Mouse (Mus musculus): Measurements from ENCODE around the gene Rbm43. TPM values are rescaled to one million over a fixed set of nuclear protein-coding genes. Genes with fewer than 3 reads are reported as not detected.
"Not testable (repeated sequence)": the region's sequence is repeated elsewhere in the genome, so short reads cannot be mapped to it uniquely, and the experiment has no call there.

The Rbm43 gene
- total RNA-seq, 2 experiments from 2014 or later = 17.8 to 18.2 TPM

DNA sequence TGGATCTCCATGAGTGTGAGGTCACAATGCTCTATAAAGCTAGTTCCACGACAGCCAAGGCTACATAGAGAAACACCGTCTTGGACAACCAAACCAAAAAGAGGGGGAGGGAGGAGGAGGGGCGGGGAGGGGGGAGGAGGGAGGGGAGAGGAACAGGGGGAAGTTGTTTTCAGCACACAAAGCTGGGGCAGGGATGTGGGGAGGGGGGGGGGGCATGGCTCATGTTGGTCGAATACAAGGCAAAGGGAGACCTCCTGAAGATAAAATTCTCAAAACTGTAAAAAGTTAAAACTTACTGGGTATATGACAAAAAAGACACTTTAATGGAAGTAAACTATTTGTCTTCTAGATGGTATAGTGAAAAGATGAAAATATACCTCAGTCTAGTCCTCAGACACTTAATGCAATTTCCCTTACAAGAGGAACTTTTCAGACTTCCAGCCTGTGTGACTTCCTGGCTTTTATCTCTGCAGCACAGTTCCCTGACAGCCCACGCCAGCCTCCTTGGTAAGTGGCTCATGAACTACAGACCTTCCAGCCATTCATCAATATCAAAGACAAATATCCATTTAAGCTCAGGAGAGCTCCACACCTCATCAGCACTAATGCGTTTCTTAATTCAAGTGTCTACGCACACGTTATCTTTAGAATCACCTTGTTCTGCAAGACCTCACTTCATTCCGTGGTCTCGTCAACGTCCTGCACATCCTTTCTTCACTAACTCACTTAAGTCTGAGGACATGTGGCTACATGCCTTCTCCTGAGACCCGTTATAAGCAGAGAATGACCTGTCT is 1.4 kb downstream of the Rbm43 start:
- intact Hi-C loops (cut with DNase I) = no loop called here
- no peak for DNase-seq (ENCODE audit: extremely low spot score in 1 of 2, low spot score in 2 of 2)

DNA sequence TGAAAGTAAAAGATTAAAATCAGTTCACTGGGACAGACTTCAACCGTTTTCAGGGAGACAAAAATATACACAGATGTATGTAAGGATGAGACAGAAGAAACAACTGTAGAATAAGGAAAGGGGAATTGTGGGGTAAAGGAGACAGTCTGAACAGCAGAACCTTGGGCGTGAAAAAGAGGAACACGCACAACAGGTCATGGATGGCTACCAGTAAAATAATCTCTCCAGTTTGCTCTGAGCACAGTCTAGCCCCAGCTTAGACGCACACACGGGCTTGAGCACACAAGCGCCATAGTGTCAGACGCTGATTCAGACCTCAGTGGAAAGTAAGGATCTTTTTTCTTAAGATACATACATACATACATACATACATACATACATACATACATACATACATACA is 3.7 kb downstream of the Rbm43 start:
- DNase-seq (ENCODE audit: extremely low spot score in 1 of 2, low spot score in 2 of 2) = no peak

DNA sequence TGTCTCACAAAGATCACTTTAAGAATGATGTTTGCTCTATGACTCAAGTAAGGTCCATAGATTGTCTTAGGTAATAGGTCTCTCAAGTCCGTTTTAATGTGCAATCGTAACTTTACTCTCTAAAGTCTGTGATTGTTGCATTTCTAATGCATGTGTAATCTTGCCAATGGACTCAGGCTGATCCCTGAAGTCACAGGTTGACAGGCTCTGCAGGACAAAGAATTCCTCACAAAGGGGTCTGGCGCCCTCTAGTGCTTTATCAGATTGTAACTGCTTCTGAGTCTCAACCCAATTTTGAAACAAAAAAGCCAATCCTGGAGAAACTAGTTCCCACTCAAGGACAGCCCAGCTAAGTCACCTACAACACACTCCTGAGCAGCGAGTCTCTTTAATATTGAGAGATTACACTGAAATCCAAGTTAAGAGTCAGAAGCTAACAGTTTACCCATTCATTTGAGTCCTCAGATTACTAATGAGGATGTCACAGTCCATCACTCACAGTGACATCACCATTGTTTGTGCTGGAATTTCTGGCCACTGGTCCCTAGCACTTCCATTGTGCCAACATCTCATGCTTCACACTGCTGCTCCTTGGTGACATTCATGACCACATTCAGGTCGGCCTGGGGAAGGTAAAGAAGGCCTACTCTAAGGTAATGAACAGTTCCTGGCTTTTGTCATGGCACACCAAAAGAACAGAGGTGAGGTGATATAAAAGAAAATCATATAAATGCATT is 19.9 kb downstream of the Rbm43 start:
- intact Hi-C loops (cut with DNase I) = loop anchor here (5.0 kb wide), 2 partner anchors 768 to 1608 kb away; partner anchors contain the start of gene Rnd3

More for the DNA sequence above, 3.7 kb downstream of the Rbm43 start:
- intact Hi-C loops (cut with DNase I) = no loop called here

DNA sequence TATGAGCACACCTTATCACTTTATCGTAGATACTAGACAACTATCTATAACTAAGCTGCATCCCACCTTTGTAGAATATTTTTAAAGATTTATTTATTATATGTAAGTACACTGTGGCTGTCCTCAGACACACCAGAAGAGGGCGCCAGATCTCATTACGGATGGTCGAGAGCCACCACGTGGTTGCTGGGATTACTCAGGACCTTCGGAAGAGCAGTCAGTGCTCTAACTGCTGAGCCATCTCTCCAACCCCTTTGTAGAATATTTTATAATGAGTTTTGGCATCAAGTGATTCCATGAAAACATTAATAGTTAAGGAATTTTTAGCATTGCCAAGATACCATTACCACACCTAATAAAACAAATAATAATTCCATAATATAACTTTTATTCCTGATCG is 20.4 kb downstream of the Rbm43 start:
- no peak for DNase-seq (ENCODE audit: extremely low spot score in 1 of 2, low spot score in 2 of 2)
- intact Hi-C loops (cut with DNase I) = loop anchor here (5.0 kb wide), 1 partner anchor 1607 kb away; no protein-coding TSS in a partner anchor

More for the DNA sequence above, 19.9 kb downstream of the Rbm43 start:
- DNase-seq (ENCODE audit: extremely low spot score in 1 of 2, low spot score in 2 of 2) = peak; percentile 70 to 78

DNA sequence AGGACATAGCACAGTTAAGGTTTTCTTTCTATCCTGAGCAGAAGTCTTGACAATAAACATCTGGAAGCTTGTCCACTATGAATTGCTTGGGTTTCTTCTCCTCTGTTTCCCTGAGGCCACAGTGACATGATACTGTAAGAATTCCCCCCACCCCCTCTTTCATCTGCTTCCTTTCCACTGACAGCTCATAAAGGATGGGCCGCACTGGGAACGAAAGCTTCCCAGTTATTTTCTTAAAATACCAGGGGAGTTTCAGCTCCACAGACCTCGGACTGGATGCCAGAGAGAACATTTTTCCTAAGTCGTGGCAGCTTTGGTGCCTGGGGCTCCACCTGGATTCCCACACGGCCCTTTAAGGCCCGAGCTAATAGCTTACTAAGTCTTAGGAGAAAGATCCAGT is 22.2 kb downstream of the Rbm43 start:
- DNase-seq (ENCODE audit: extremely low spot score in 1 of 2, low spot score in 2 of 2) = no peak
- intact Hi-C loops (cut with DNase I) = loop anchor here (5.0 kb wide), 1 partner anchor 1605 kb away; no protein-coding TSS in a partner anchor

DNA sequence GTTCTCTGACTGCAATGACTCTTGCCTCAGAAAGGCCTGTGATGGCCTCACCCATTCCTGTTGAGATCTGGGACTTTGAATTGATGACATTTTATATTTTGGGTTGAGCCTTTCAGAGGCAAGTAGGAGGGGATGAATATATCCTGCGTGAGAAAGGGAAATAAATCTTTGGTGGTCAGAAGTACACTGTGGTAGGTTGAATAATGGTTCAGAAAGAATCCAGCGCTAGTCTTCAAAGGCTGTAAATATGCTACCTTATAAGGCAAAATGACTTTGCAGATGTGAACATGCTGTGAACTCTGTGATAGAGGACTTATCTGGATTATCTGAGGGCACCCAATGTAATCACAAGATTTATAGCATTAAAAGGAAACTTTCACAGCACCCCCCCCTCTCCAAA is 23.1 kb downstream of the Rbm43 start:
- intact Hi-C loops (cut with DNase I) = loop anchor here (5.0 kb wide), 1 partner anchor 1605 kb away; no protein-coding TSS in a partner anchor
- DNase-seq (ENCODE audit: extremely low spot score in 1 of 2, low spot score in 2 of 2) = no peak

DNA sequence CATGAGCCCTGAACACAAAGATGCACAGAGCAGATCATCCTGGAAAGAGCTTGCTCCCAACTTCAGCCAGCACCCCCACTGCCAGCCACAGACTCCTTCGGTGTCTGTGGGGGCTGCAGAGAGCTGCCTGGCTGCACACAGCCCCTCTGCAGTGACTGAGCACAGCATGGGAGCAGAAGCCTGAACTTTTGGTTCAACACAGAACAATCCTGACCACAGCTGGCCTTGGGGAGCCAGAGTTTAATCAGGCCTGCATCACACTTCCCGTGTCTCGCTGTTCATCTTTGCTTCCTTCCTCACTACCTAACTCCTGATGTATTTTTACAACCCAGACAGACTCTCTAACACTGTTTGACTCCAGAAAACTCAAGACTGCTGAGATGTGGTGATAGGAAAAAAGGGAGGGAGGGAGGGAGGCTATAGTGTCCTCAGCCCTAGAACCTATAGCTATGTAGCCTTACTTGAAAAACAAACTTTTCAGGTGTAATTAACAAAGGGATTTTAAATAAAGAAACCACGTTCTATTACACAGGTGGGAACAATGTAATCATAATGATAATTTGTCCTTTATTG is 27.3 kb downstream of the Rbm43 start:
- DNase-seq (ENCODE audit: extremely low spot score in 1 of 2, low spot score in 2 of 2) = no peak

DNA sequence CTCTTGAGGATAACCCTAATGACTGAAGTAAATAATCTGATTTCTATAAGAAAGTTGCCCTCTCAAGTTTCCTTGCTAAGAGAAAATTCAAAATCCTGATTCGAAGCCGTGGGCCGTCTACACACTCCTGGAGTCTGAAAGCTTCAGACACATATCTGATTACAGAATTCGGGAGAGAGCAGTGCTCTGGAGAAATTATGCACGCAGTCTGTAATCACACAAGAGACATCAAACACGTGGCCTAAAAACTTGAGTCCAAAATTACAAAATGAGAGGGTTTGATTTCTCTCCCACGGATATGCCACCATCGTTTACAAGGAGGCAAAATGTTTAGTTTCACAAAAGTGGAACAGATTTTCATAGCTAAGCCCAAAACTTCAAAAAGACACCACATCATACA is 29.3 kb downstream of the Rbm43 start:
- no peak for DNase-seq (ENCODE audit: extremely low spot score in 1 of 2, low spot score in 2 of 2)
- intact Hi-C loops (cut with DNase I) = no loop called here

More for the DNA sequence above, 27.3 kb downstream of the Rbm43 start:
- intact Hi-C loops (cut with DNase I) = no loop called here

DNA sequence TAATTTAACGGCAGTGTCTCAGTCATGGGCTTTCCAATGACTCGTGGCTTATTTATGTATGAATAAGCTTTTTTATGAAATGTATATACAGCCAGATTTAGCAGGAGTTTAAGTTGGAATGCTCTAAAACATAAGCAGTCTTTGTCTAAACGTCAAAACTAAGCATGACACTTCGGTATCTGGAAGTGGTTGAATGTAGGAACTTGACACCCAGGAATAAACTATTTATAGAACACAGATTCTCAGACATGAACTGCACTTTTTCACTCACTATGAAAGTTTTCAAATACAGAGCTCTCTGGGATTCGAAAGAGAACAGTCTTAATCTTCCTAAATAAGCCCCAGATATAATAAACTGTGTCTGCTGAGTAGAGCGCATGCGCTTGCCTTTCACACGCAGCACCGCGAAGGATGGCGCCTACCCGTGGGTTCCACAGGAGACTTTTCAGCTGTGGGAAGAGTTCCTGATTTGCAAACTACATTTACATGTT is 42.5 kb downstream of the Rbm43 start:
- no peak for DNase-seq (ENCODE audit: extremely low spot score in 1 of 2, low spot score in 2 of 2)
- intact Hi-C loops (cut with DNase I) = no loop called here

DNA sequence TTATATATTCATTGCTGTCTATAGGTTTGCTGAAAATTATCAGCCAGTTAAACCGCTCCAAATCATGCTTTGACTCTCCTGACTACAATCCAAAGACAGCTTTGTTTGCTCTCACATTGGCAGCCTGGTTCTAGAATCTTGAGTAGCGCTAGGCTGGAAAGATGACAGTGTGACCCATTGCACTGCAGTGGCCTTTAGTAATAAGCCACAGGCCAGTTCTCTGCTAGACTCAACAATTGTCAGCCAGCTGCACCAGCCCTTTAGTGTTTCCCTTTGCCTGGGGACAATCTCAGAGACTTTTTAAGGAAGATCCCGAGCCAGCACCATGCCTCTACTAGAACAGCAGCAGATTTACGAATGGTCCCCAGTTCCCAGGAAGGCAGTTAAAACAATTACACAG is 44.0 kb downstream of the Rbm43 start:
- DNase-seq (ENCODE audit: extremely low spot score in 1 of 2, low spot score in 2 of 2) = no peak
- intact Hi-C loops (cut with DNase I) = no loop called here

DNA sequence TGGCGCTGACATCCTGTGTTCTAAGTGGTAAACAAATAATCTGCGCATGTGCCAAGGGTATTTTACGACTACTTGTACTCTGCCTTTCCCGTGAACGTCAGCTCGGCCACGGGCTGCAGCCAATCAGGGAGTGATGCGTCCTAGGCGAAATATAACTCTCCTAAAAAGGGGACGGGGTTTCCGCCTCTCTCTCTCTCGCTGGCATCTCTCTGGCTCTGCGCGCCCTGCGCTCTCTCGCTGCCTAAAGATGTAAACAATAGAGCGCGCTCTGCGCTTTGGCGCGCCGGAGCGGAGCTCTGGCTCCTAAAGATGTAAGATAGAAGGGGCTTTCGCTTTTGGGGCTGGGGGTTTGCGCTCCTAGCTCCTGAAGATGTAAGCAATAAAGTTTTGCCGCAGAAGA is 44.8 kb downstream of the Rbm43 start:
- peak in 1 of 2 experiments; percentile 25 for DNase-seq (ENCODE audit: extremely low spot score in 1 of 2, low spot score in 2 of 2)
- intact Hi-C loops (cut with DNase I) = not testable (repeated sequence)

DNA sequence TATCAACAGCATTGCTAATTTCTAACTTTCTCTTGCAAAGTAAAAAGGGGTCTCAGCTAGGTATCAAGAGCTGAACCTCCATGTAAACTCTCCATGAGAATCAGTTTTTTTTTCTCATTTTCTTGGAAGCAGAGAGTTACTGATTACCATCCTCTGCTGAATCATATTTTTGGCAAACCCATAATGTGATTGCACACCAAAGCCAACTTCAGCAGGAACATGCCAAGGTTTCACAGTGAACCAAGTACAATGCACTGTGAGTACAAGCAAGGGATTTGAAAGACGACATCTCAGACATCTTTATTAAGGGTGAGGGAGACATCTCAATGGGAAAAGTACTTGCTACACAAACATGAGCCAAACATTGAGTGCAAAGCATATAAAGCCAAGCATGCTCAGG is 54.8 kb downstream of the Rbm43 start:
- DNase-seq (ENCODE audit: extremely low spot score in 1 of 2, low spot score in 2 of 2) = no peak

More for the DNA sequence above, 54.8 kb downstream of the Rbm43 start:
- intact Hi-C loops (cut with DNase I) = no loop called here

Other genes starting within 250 kb of the Rbm43 start
- 1 to 10 TPM; 1.2 to 2.5 TPM for gene Nmi, start 38.3 kb upstream of the Rbm43 start, total RNA-seq (2021)
- gene Tnfaip6, start 102.8 kb upstream of the Rbm43 start, total RNA-seq (2021) = 1 to 10 TPM in 1 of 2 experiments, under 1 TPM in 1; 0.84 to 1.5 TPM
- 10 to 100 TPM; 16.2 to 23.2 TPM for gene Rif1, start 137.7 kb upstream of the Rbm43 start, total RNA-seq (2021)